Mouse (Mus musculus): ENCODE measurements around the gene Cog1. TPM values are rescaled to one million over a fixed set of nuclear protein-coding genes. Genes with fewer than 3 reads are reported as not detected.

Cog1 gene
- total and polyA plus RNA-seq, 2 experiments from 2014 or later: 12.3 to 26.5 TPM

GRCm38 (mm10) chr11:113667704-113668103 lies 18.7 kb downstream of the Cog1 start:
- no peak overlapping the region for H3K4me2 ChIP-seq (ENCODE audit: low read depth, low read length)
- peaks cover 3% of the 10 kb centered on the region; the same call in 1 of the 2 replicates for H3K4me1 ChIP-seq (ENCODE audit: control insufficient read depth, insufficient read depth)
- peak overlapping the region; percentile 28; the same call in 1 of the 2 replicates for H3K27ac ChIP-seq (ENCODE audit: low read depth)
- 54% methylated on average over 4 of the region's 4 CpGs for WGBS
- no peaks in the 10 kb centered on the region for H3K27me3 ChIP-seq (ENCODE audit: control insufficient read depth, insufficient read depth, low read length)
- DNase-seq (ENCODE audit: low spot score): no peak
- peaks cover 36% of the 10 kb centered on the region for H3K36me3 ChIP-seq (replicated peaks; ENCODE audit: control insufficient read depth, insufficient read depth, low read length)
- H3K4me3 ChIP-seq (ENCODE audit: low read depth, low read length): no peak overlapping the region
- no peak for TF ChIP-seq CTCF (IDR thresholded peaks at IDR 0.05; ENCODE audit: low read depth)
- TF ChIP-seq EP300 (IDR thresholded peaks at IDR 0.05; ENCODE audit: low read depth): no peak
- no peaks in the 10 kb centered on the region for H3K9me3 ChIP-seq (replicated peaks; ENCODE audit: control insufficient read depth, low read length)
- H3K9ac ChIP-seq (replicated peaks; ENCODE audit: low read depth, low read length): no peak overlapping the region
- ATAC-seq (ENCODE audit: insufficient read depth, low read depth): no peak

GRCm38 (mm10) chr11:113668857-113669256 lies 19.9 kb downstream of the Cog1 start:
- H3K4me1 ChIP-seq (ENCODE audit: control insufficient read depth, insufficient read depth): peaks cover 3% of the 10 kb centered on the region; the same call in 1 of the 2 replicates
- no peak for ATAC-seq (ENCODE audit: insufficient read depth, low read depth)
- no peaks in the 10 kb centered on the region for H3K9me3 ChIP-seq (replicated peaks; ENCODE audit: control insufficient read depth, low read length)
- H3K36me3 ChIP-seq (replicated peaks; ENCODE audit: control insufficient read depth, insufficient read depth, low read length): peaks cover 28% of the 10 kb centered on the region
- no peak overlapping the region for H3K9ac ChIP-seq (replicated peaks; ENCODE audit: low read depth, low read length)
- H3K27me3 ChIP-seq (ENCODE audit: control insufficient read depth, insufficient read depth, low read length): no peaks in the 10 kb centered on the region
- WGBS: 83% methylated on average over 5 of the region's 5 CpGs
- no peak overlapping the region for H3K4me3 ChIP-seq (ENCODE audit: low read depth, low read length)
- TF ChIP-seq EP300 (IDR thresholded peaks at IDR 0.05; ENCODE audit: low read depth) (no peak), CTCF (IDR thresholded peaks at IDR 0.05; ENCODE audit: low read depth) (no peak)
- H3K27ac ChIP-seq (ENCODE audit: low read depth): no peak overlapping the region
- no peak for DNase-seq (ENCODE audit: low spot score)
- no peak overlapping the region for H3K4me2 ChIP-seq (ENCODE audit: low read depth, low read length)

- Histone ChIP-seq H3K9ac (replicated peaks; ENCODE audit: low read depth, low read length) (no peak overlapping the region), H3K36me3 (replicated peaks; ENCODE audit: control insufficient read depth, insufficient read depth, low read length) (peaks cover 27% of the 10 kb centered on the region), H3K4me1 (ENCODE audit: control insufficient read depth, insufficient read depth) (peaks cover 8% of the 10 kb centered on the region; the same call in 1 of the 2 replicates), H3K4me3 (ENCODE audit: low read depth, low read length) (no peak overlapping the region), H3K4me2 (ENCODE audit: low read depth, low read length) (no peak overlapping the region), H3K27me3 (ENCODE audit: control insufficient read depth, insufficient read depth, low read length) (no peaks in the 10 kb centered on the region), H3K27ac (ENCODE audit: low read depth) (no peak overlapping the region), H3K9me3 (replicated peaks; ENCODE audit: control insufficient read depth, low read length) (no peaks in the 10 kb centered on the region)
- ATAC-seq (ENCODE audit: insufficient read depth, low read depth) (no peak), DNase-seq (ENCODE audit: low spot score) (no peak)
- TF ChIP-seq CTCF (IDR thresholded peaks at IDR 0.05; ENCODE audit: low read depth): no peak
- TF ChIP-seq EP300 (IDR thresholded peaks at IDR 0.05; ENCODE audit: low read depth): no peak
- 75% methylated on average over 4 of the region's 4 CpGs for WGBS
Measured at GRCm38 (mm10) chr11:113669711-113670110, 20.7 kb downstream of the Cog1 start.

GRCm38 (mm10) chr11:113673614-113674013 lies 24.6 kb downstream of the Cog1 start:
- H3K4me2 ChIP-seq (ENCODE audit: low read depth, low read length): 0 out of 2 replicates have a peak overlapping the region, but pooled peaks have one; percentile 5
- peak overlapping the region; percentile 49; the same call in 1 of the 2 replicates for H3K27ac ChIP-seq (ENCODE audit: low read depth)
- 36% methylated on average over 4 of the region's 4 CpGs for WGBS
- no peak overlapping the region for H3K9ac ChIP-seq (replicated peaks; ENCODE audit: low read depth, low read length)
- peaks cover 31% of the 10 kb centered on the region for H3K36me3 ChIP-seq (replicated peaks; ENCODE audit: control insufficient read depth, insufficient read depth, low read length)
- H3K27me3 ChIP-seq (ENCODE audit: control insufficient read depth, insufficient read depth, low read length): no peaks in the 10 kb centered on the region
- DNase-seq (ENCODE audit: low spot score) (peak; percentile 17), ATAC-seq (ENCODE audit: insufficient read depth, low read depth) (no peak)
- TF ChIP-seq CTCF (IDR thresholded peaks at IDR 0.05; ENCODE audit: low read depth): no peak
- no peak for TF ChIP-seq EP300 (IDR thresholded peaks at IDR 0.05; ENCODE audit: low read depth)
- H3K9me3 ChIP-seq (replicated peaks; ENCODE audit: control insufficient read depth, low read length): no peaks in the 10 kb centered on the region
- no peak overlapping the region for H3K4me3 ChIP-seq (ENCODE audit: low read depth, low read length)
- peaks cover 5% of the 10 kb centered on the region; the same call in 1 of the 2 replicates for H3K4me1 ChIP-seq (ENCODE audit: control insufficient read depth, insufficient read depth)

- TF ChIP-seq EP300 (IDR thresholded peaks at IDR 0.05; ENCODE audit: low read depth): no peak
- no peak for TF ChIP-seq CTCF (IDR thresholded peaks at IDR 0.05; ENCODE audit: low read depth)
- peaks cover 5% of the 10 kb centered on the region; the same call in 1 of the 2 replicates for H3K4me1 ChIP-seq (ENCODE audit: control insufficient read depth, insufficient read depth)
- H3K9ac ChIP-seq (replicated peaks; ENCODE audit: low read depth, low read length): no peak overlapping the region
- H3K4me3 ChIP-seq (ENCODE audit: low read depth, low read length): no peak overlapping the region
- no peaks in the 10 kb centered on the region for H3K9me3 ChIP-seq (replicated peaks; ENCODE audit: control insufficient read depth, low read length)
- peaks cover 29% of the 10 kb centered on the region for H3K36me3 ChIP-seq (replicated peaks; ENCODE audit: control insufficient read depth, insufficient read depth, low read length)
- H3K27me3 ChIP-seq (ENCODE audit: control insufficient read depth, insufficient read depth, low read length): no peaks in the 10 kb centered on the region
- ATAC-seq (ENCODE audit: insufficient read depth, low read depth): no peak
- 80% methylated on average over 5 of the region's 5 CpGs for WGBS
- no peak for DNase-seq (ENCODE audit: low spot score)
- H3K27ac ChIP-seq (ENCODE audit: low read depth): no peak overlapping the region
- no peak overlapping the region for H3K4me2 ChIP-seq (ENCODE audit: low read depth, low read length)
Measured at GRCm38 (mm10) chr11:113674595-113674994, 25.6 kb downstream of the Cog1 start.

- no peak for TF ChIP-seq CTCF (IDR thresholded peaks at IDR 0.05; ENCODE audit: low read depth)
- no peak for TF ChIP-seq EP300 (IDR thresholded peaks at IDR 0.05; ENCODE audit: low read depth)
- no peak overlapping the region for H3K27ac ChIP-seq (ENCODE audit: low read depth)
- H3K9ac ChIP-seq (replicated peaks; ENCODE audit: low read depth, low read length): no peak overlapping the region
- WGBS: 77% methylated on average over 2 of the region's 2 CpGs
- no peaks in the 10 kb centered on the region for H3K27me3 ChIP-seq (ENCODE audit: control insufficient read depth, insufficient read depth, low read length)
- peaks cover 16% of the 10 kb centered on the region for H3K4me1 ChIP-seq (ENCODE audit: control insufficient read depth, insufficient read depth)
- no peaks in the 10 kb centered on the region for H3K9me3 ChIP-seq (replicated peaks; ENCODE audit: control insufficient read depth, low read length)
- no peak for ATAC-seq (ENCODE audit: insufficient read depth, low read depth)
- H3K4me2 ChIP-seq (ENCODE audit: low read depth, low read length): no peak overlapping the region
- DNase-seq (ENCODE audit: low spot score): no peak
- no peak overlapping the region for H3K4me3 ChIP-seq (ENCODE audit: low read depth, low read length)
- peaks cover 24% of the 10 kb centered on the region for H3K36me3 ChIP-seq (replicated peaks; ENCODE audit: control insufficient read depth, insufficient read depth, low read length)
Measured at GRCm38 (mm10) chr11:113676847-113677246, 27.9 kb downstream of the Cog1 start.

Measured in heart, postnatal 0 days (tissue).